Mouse (Mus musculus): ENCODE results near the gene Ints13. TPM values are rescaled to one million over a fixed set of nuclear protein-coding genes. Genes with fewer than 3 reads are reported as not detected.

Ints13 gene
- total and polyA plus RNA-seq, 3 experiments: 31.9 to 51.9 (median 50.5) TPM

DNA sequence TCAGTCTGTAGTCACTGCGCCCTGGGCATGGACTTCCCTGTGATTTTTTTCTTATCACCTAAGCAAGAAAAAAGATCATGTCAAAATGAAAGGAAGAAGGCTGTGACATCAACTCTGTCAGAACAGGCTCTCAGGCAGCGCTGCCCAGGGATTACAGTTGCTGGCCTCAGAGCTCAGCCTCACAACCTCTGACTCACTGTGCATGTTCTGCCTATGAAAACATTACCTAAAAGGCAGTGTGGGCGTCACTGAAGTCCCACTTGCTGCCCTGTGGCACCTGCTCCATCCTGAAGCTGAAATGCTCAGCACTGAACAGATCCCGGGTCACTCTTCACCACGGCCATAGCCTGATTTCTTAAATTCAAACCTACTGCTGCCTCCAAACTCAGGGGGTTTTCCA lies 35.1 kb upstream of the Ints13 start:
- Histone ChIP-seq H3K27me3 (replicated peaks) (no peaks in the 10 kb centered on the region), H3K4me2 (ENCODE audit: insufficient read depth, low read depth, poor library complexity, severe bottlenecking) (no peak overlapping the region), H3K9ac (ENCODE audit: insufficient read depth, low read depth) (no peak overlapping the region), H3K27ac (ENCODE audit: insufficient read depth, low read depth) (no peak overlapping the region), H3K4me1 (ENCODE audit: control insufficient read depth in 1 of 2, insufficient read depth in 2 of 2) (peaks cover 2 to 16% of the 10 kb centered on the region in 2 experiments; a peak in 3 of 4 replicates), H3K4me3 (replicated peaks in 1 of 3; ENCODE audit: low read depth in 2 of 3, low read length in 2 of 3, poor library complexity in 1 of 3) (no peak overlapping the region), H3K79me2 (replicated peaks; ENCODE audit: control insufficient read depth, extremely low read depth, insufficient read depth, poor library complexity, severe bottlenecking) (no peaks in the 10 kb centered on the region), H3K9me3 (replicated peaks; ENCODE audit: low read length) (no peaks in the 10 kb centered on the region), H3K36me3 (replicated peaks in 1 of 2; ENCODE audit: control insufficient read depth in 1 of 2, insufficient read depth in 1 of 2, low read length in 1 of 2) (peaks cover 47 to 82% of the 10 kb centered on the region in 2 experiments)
- TF ChIP-seq GABPA (IDR thresholded peaks at IDR 0.05; ENCODE audit: insufficient replicate concordance, low read depth, low read length) (no peak), TBP (conservative IDR thresholded peaks at IDR 0.05; ENCODE audit: low read depth, low read length) (no peak), MXI1 (IDR thresholded peaks at IDR 0.05; ENCODE audit: low read depth, low read length) (no peak), CHD1 (IDR thresholded peaks at IDR 0.05; ENCODE audit: low read depth, low read length) (no peak), CTCF (conservative IDR thresholded peaks at IDR 0.05 in 1 of 2, IDR thresholded peaks at IDR 0.05 in 1 of 2; ENCODE audit: low read depth in 2 of 2, low read length in 2 of 2) (no peak), MAZ (IDR thresholded peaks at IDR 0.05; ENCODE audit: low read depth, low read length) (no peak), JUND (conservative IDR thresholded peaks at IDR 0.05; ENCODE audit: low read depth, low read length) (no peak), ZKSCAN1 (IDR thresholded peaks at IDR 0.05; ENCODE audit: borderline replicate concordance, low read depth, low read length) (no peak), UBTF (IDR thresholded peaks at IDR 0.05; ENCODE audit: low read depth, low read length) (no peak), MEF2A (IDR thresholded peaks at IDR 0.05; ENCODE audit: borderline replicate concordance, low read depth, low read length) (no peak), SMC3 (IDR thresholded peaks at IDR 0.05; ENCODE audit: low read depth, low read length) (no peak), POLR2A (IDR thresholded peaks at IDR 0.05; ENCODE audit: low read depth, low read length) (no peak)
- in situ Hi-C loops (cut with MboI; ENCODE audit: low pct_ligation_motif_present, low pct_unique_long_range_greater_than_20kb, low sequenced_read_pairs): no loop called here
- dilution Hi-C loops (cut with MboI; ENCODE audit: extremely low pct_ligation_motif_present, extremely low pct_unique_long_range_greater_than_20kb, low sequenced_read_pairs): no loop called here
- no peak for DNase-seq (ENCODE audit: extremely low read depth)

DNA sequence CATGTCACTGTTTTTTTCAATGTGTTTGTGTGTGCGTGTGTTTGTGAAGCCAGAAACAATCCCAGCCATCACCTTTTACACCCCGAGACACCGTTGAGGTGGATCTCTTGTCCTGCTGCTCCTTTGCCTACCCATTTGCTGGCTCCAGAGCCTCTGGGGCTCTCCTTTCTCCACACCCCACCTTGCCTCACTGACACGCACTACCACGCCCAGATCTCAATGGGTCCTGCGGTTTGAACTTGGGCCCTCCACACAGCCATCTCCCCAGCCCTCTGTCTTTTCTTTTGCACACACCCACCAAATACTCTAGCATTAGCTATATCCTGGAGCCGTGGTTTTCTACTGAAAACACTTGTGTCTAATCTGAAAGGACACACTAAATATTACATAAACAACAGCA lies 34.3 kb upstream of the Ints13 start:
- TF ChIP-seq HCFC1 (IDR thresholded peaks at IDR 0.05; ENCODE audit: low read depth, low read length): no peak
- no peak overlapping the region for H3K4me3 ChIP-seq (replicated peaks in 1 of 3; ENCODE audit: low read depth in 2 of 3, low read length in 2 of 3, poor library complexity in 1 of 3)

DNA sequence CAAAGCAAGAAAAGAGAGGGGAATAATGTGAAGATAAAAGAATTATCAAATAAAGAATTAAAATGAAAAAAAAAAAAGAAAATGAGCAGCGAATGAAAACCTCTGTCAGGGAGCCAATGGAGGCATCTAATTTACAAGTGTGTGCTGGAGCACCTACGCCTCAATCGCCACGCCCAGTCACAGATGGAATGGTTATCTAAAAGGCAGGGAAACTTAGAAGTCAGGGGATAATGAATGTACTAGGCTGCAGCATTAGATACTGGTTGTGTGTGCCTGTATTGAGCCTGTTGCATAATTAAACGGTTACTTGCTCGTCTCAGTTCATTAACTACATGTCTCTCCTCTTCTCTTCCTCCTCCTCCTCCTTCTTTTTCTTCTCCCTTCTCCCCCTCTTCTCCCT lies 33.8 kb upstream of the Ints13 start:
- peaks cover 0 to 7% of the 10 kb centered on the region in 2 experiments; a peak in 2 of 4 replicates for H3K4me1 ChIP-seq (ENCODE audit: control insufficient read depth in 1 of 2, insufficient read depth in 2 of 2)
- H3K79me2 ChIP-seq (replicated peaks; ENCODE audit: control insufficient read depth, extremely low read depth, insufficient read depth, poor library complexity, severe bottlenecking): no peaks in the 10 kb centered on the region
- no peak overlapping the region for H3K4me2 ChIP-seq (ENCODE audit: insufficient read depth, low read depth, poor library complexity, severe bottlenecking)
- dilution Hi-C loops (cut with MboI; ENCODE audit: extremely low pct_ligation_motif_present, extremely low pct_unique_long_range_greater_than_20kb, low sequenced_read_pairs) (no loop called here), in situ Hi-C loops (cut with MboI; ENCODE audit: low pct_ligation_motif_present, low pct_unique_long_range_greater_than_20kb, low sequenced_read_pairs) (no loop called here)
- H3K27ac ChIP-seq (ENCODE audit: insufficient read depth, low read depth): no peak overlapping the region
- H3K27me3 ChIP-seq (replicated peaks): no peaks in the 10 kb centered on the region
- no peak for DNase-seq (ENCODE audit: extremely low read depth)
- no peak overlapping the region for H3K9ac ChIP-seq (ENCODE audit: insufficient read depth, low read depth)
- H3K9me3 ChIP-seq (replicated peaks; ENCODE audit: low read length): no peaks in the 10 kb centered on the region
- H3K36me3 ChIP-seq (replicated peaks in 1 of 2; ENCODE audit: control insufficient read depth in 1 of 2, insufficient read depth in 1 of 2, low read length in 1 of 2): peaks cover 45 to 82% of the 10 kb centered on the region in 2 experiments
- H3K4me3 ChIP-seq (replicated peaks in 1 of 3; ENCODE audit: low read depth in 2 of 3, low read length in 2 of 3, poor library complexity in 1 of 3): no peak overlapping the region
- TF ChIP-seq HCFC1 (IDR thresholded peaks at IDR 0.05; ENCODE audit: low read depth, low read length) (no peak), ZKSCAN1 (IDR thresholded peaks at IDR 0.05; ENCODE audit: borderline replicate concordance, low read depth, low read length) (no peak), MAZ (IDR thresholded peaks at IDR 0.05; ENCODE audit: low read depth, low read length) (no peak), ZNF384 (IDR thresholded peaks at IDR 0.05; ENCODE audit: low read depth, low read length) (no peak), JUN (IDR thresholded peaks at IDR 0.05; ENCODE audit: insufficient read depth, low read depth, low read length) (no peak)

More for the DNA sequence above, 34.3 kb upstream of the Ints13 start:
- peaks cover 2 to 12% of the 10 kb centered on the region in 2 experiments; a peak in 3 of 4 replicates for H3K4me1 ChIP-seq (ENCODE audit: control insufficient read depth in 1 of 2, insufficient read depth in 2 of 2)
- no peaks in the 10 kb centered on the region for H3K27me3 ChIP-seq (replicated peaks)
- no peak overlapping the region for H3K9ac ChIP-seq (ENCODE audit: insufficient read depth, low read depth)
- H3K79me2 ChIP-seq (replicated peaks; ENCODE audit: control insufficient read depth, extremely low read depth, insufficient read depth, poor library complexity, severe bottlenecking): no peaks in the 10 kb centered on the region
- H3K9me3 ChIP-seq (replicated peaks; ENCODE audit: low read length): no peaks in the 10 kb centered on the region
- dilution Hi-C loops (cut with MboI; ENCODE audit: extremely low pct_ligation_motif_present, extremely low pct_unique_long_range_greater_than_20kb, low sequenced_read_pairs): no loop called here
- H3K4me2 ChIP-seq (ENCODE audit: insufficient read depth, low read depth, poor library complexity, severe bottlenecking): no peak overlapping the region
- no peak for DNase-seq (ENCODE audit: extremely low read depth)
- H3K36me3 ChIP-seq (replicated peaks in 1 of 2; ENCODE audit: control insufficient read depth in 1 of 2, insufficient read depth in 1 of 2, low read length in 1 of 2): peaks cover 47 to 82% of the 10 kb centered on the region in 2 experiments
- in situ Hi-C loops (cut with MboI; ENCODE audit: low pct_ligation_motif_present, low pct_unique_long_range_greater_than_20kb, low sequenced_read_pairs): no loop called here
- no peak overlapping the region for H3K27ac ChIP-seq (ENCODE audit: insufficient read depth, low read depth)

Data from CH12.LX (cell line).